Mouse (Mus musculus): Measurements from ENCODE around the gene Flrt1. TPM values are rescaled to one million over a fixed set of nuclear protein-coding genes. Genes with fewer than 3 reads are reported as not detected.
"Not testable (repeated sequence)": the region's sequence is repeated elsewhere in the genome, so short reads cannot be mapped to it uniquely, and the experiment has no call there.

Gene Flrt1
- polyA plus RNA-seq, 1 experiment, result 0.51 TPM

DNA sequence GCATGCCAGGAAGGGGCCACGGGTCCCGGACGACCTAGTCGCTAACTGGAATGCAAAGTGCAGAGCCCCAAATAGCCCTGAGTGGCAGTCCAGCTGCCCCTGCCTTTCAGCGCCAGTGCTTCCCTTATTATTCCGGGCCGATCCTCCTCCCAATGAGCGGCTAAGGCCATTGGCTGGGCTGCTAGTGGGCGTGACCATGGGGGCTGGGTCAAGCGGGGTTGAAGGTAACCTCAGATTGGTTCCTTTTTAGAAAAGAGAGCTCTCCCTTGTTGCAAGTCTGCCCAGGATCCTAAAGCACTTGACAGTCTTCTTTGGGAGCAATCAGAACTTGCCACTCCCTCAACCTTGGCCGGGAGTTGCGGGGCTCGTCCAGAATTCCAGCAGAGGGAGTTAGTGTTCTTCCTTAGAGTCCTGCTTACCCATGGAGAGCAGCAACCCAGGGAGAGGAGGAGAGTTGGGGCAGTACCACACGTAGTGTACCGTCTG, 47.8 kb downstream of the Flrt1 start:
- Histone ChIP-seq H3K9me3 (replicated peaks; ENCODE audit: control insufficient read depth, insufficient read depth, low read length, poor library complexity, severe bottlenecking) (no peaks in the 10 kb centered on the region), H3K4me1 (ENCODE audit: control insufficient read depth, insufficient read depth, low read length) (peaks cover 7% of the 10 kb centered on the region), H3K36me3 (ENCODE audit: control insufficient read depth, insufficient read depth, low read length, poor library complexity, severe bottlenecking) (no peaks in the 10 kb centered on the region), H3K4me3 (ENCODE audit: low read depth, low read length) (peak overlapping the region; percentile 72), H3K27ac (ENCODE audit: insufficient read depth, low read length) (peak overlapping the region; percentile 51), H3K9ac (ENCODE audit: low read depth, poor library complexity, severe bottlenecking) (peak overlapping the region; percentile 76), H3K27me3 (ENCODE audit: control insufficient read depth, insufficient read depth, low read length, poor library complexity, severe bottlenecking) (no peaks in the 10 kb centered on the region)
- no peak for TF ChIP-seq EP300 (IDR thresholded peaks at IDR 0.05; ENCODE audit: insufficient read depth, low read depth, low read length)
- TF ChIP-seq POLR2A (IDR thresholded peaks at IDR 0.05; ENCODE audit: insufficient read depth, low read length), result peak; percentile 95
- peak; percentile 64 for TF ChIP-seq CTCF (IDR thresholded peaks at IDR 0.05; ENCODE audit: low read depth, low read length)

DNA sequence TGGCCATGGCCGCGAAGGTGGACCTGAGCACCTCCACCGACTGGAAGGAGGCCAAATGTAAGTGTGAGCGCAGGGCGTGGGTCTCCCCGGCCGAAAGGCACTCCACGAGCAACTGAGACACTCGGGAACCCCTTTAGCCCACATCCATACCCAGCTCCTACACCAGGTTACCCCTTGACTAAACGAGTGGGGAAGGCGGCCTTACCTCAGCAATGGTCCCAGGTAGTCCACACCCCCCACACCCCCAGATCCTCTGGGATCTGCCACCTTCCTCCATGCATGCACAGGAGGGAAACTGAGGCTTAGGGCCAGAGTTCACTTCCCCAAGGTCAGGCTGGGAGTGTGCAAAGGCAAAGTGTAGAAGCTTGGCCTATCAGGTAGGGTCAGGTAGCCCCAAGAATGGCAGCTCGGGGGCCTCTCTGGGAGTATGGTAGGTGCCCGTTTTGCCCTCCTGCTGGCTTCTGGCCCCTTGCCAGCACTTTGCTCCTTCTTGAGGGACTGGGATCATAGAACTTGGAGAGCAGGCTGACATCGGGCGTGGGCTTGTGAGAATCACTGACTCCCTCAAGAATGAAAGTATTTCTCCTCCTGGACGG, 48.3 kb downstream of the Flrt1 start:
- Histone ChIP-seq H3K4me1 (ENCODE audit: control insufficient read depth, insufficient read depth, low read length) (peaks cover 7% of the 10 kb centered on the region), H3K27ac (ENCODE audit: insufficient read depth, low read length) (no peak overlapping the region), H3K27me3 (ENCODE audit: control insufficient read depth, insufficient read depth, low read length, poor library complexity, severe bottlenecking) (no peaks in the 10 kb centered on the region), H3K4me3 (ENCODE audit: low read depth, low read length) (peak overlapping the region; percentile 72), H3K9me3 (replicated peaks; ENCODE audit: control insufficient read depth, insufficient read depth, low read length, poor library complexity, severe bottlenecking) (no peaks in the 10 kb centered on the region), H3K36me3 (ENCODE audit: control insufficient read depth, insufficient read depth, low read length, poor library complexity, severe bottlenecking) (no peaks in the 10 kb centered on the region), H3K9ac (ENCODE audit: low read depth, poor library complexity, severe bottlenecking) (peak overlapping the region; percentile 76)
- TF ChIP-seq EP300 (IDR thresholded peaks at IDR 0.05; ENCODE audit: insufficient read depth, low read depth, low read length), result no peak
- no peak for TF ChIP-seq CTCF (IDR thresholded peaks at IDR 0.05; ENCODE audit: low read depth, low read length)
- no peak for TF ChIP-seq POLR2A (IDR thresholded peaks at IDR 0.05; ENCODE audit: insufficient read depth, low read length)

DNA sequence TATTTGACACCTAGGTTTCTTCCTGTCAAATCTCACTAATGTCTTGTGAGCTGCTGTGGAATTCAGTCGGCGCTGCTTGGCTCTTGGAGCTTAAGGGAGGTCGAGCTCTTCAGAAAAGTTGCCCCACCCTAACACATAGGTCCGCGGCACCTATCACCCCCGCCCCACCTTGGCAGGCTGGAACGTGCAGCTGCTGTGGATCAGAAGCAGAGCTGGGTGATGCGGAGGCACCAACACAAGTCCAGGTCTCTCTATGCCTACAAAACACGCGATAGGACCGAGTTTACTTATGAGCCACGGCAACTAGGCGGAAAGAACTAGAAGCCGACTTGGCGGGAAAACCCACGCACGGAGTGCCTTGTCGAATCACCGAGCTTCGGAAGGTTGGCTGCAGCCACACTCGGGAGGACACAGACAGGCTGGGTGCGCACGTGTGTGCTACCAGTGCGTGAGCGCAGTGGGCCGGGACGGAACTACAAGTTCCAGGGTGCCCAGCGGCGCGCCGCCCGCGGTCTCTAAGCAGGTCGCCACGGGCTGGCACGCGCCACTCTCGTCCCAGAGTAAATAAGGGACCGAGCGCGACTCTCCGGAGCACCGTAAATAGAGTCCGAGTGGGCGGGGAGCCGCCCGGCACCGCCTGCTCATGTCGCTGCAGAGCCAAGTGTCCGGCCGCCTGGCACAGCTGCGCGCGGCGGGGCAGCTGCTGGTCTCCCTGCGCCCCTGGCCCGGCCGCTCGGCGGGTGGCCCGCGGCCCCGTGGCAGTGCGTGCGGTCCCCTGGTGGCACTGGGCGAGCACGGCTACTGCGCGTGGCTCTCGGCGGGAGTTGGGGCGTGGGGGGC, 49.1 kb downstream of the Flrt1 start, which contains the start of gene Macrod1:
Macrod1 (plus strand) TSS at position 563 of the 840 bp plus-strand sequence.
- no peaks in the 10 kb centered on the region for H3K36me3 ChIP-seq (ENCODE audit: control insufficient read depth, insufficient read depth, low read length, poor library complexity, severe bottlenecking)
- H3K4me1 ChIP-seq (ENCODE audit: control insufficient read depth, insufficient read depth, low read length), result peaks cover 7% of the 10 kb centered on the region
- H3K4me3 ChIP-seq (ENCODE audit: low read depth, low read length), result peak within 1 kb of the TSS; percentile 72
- no peak for TF ChIP-seq POLR2A (IDR thresholded peaks at IDR 0.05; ENCODE audit: insufficient read depth, low read length)
- no peak for TF ChIP-seq EP300 (IDR thresholded peaks at IDR 0.05; ENCODE audit: insufficient read depth, low read depth, low read length)
- no peak for TF ChIP-seq CTCF (IDR thresholded peaks at IDR 0.05; ENCODE audit: low read depth, low read length)
- H3K27me3 ChIP-seq (ENCODE audit: control insufficient read depth, insufficient read depth, low read length, poor library complexity, severe bottlenecking), result no peaks in the 10 kb centered on the region
- no peak within 1 kb of the TSS for H3K27ac ChIP-seq (ENCODE audit: insufficient read depth, low read length)
- H3K9ac ChIP-seq (ENCODE audit: low read depth, poor library complexity, severe bottlenecking), result peak within 1 kb of the TSS; percentile 76
- H3K9me3 ChIP-seq (replicated peaks; ENCODE audit: control insufficient read depth, insufficient read depth, low read length, poor library complexity, severe bottlenecking), result no peaks in the 10 kb centered on the region

DNA sequence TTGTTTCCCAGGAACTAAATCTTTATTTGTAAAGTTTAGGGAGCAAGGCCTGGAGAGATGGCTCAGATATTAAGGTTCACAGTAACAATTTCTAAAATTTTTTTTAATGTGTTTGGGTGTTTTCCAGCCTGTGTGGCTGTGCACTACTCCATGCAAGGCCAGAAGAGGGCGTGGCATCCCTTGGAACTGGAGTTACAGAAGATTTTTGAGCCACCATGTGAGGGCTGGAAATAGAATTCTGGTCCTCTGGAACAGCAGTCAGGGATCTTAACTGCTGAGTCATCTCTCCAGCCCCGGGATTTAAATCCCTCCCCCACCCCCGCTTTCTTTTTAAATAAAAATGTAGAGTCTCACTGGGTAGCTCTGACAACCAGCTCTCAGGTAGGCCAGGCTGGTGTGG, 50.4 kb downstream of the Flrt1 start:
- no peaks in the 10 kb centered on the region for H3K9me3 ChIP-seq (replicated peaks; ENCODE audit: control insufficient read depth, insufficient read depth, low read length, poor library complexity, severe bottlenecking)
- H3K36me3 ChIP-seq (ENCODE audit: control insufficient read depth, insufficient read depth, low read length, poor library complexity, severe bottlenecking), result no peaks in the 10 kb centered on the region
- H3K27me3 ChIP-seq (ENCODE audit: control insufficient read depth, insufficient read depth, low read length, poor library complexity, severe bottlenecking), result no peaks in the 10 kb centered on the region
- TF ChIP-seq EP300 (IDR thresholded peaks at IDR 0.05; ENCODE audit: insufficient read depth, low read depth, low read length) (no peak), POLR2A (IDR thresholded peaks at IDR 0.05; ENCODE audit: insufficient read depth, low read length) (no peak), CTCF (IDR thresholded peaks at IDR 0.05; ENCODE audit: low read depth, low read length) (peak; percentile 41)
- peaks cover 7% of the 10 kb centered on the region for H3K4me1 ChIP-seq (ENCODE audit: control insufficient read depth, insufficient read depth, low read length)
- peak overlapping the region; percentile 51 for H3K27ac ChIP-seq (ENCODE audit: insufficient read depth, low read length)
- no peak overlapping the region for H3K4me3 ChIP-seq (ENCODE audit: low read depth, low read length)
- H3K9ac ChIP-seq (ENCODE audit: low read depth, poor library complexity, severe bottlenecking), result no peak overlapping the region

DNA sequence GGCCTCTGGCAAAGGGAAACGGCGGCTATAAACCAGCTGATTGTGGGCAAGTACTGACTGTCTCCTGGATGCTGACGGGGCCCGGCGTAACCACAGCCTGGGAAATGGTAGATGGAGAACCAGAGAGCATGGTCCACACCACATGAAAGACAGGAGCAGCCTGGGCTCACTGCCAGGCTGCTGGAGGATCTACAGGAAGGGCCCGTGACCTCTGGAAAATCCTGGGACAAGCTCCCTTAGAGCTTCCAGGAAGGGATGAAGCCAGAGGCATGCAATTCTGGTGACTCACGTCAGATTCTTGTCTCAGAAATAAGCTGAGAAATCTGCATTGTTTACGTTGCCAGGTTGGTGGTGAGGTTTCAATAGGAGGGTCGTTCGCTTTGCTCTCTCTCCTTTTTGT, 50.8 kb downstream of the Flrt1 start:
- Histone ChIP-seq H3K4me1 (ENCODE audit: control insufficient read depth, insufficient read depth, low read length) (peaks cover 7% of the 10 kb centered on the region), H3K9me3 (replicated peaks; ENCODE audit: control insufficient read depth, insufficient read depth, low read length, poor library complexity, severe bottlenecking) (no peaks in the 10 kb centered on the region), H3K36me3 (ENCODE audit: control insufficient read depth, insufficient read depth, low read length, poor library complexity, severe bottlenecking) (no peaks in the 10 kb centered on the region), H3K4me3 (ENCODE audit: low read depth, low read length) (no peak overlapping the region), H3K27me3 (ENCODE audit: control insufficient read depth, insufficient read depth, low read length, poor library complexity, severe bottlenecking) (no peaks in the 10 kb centered on the region), H3K9ac (ENCODE audit: low read depth, poor library complexity, severe bottlenecking) (peak overlapping the region; percentile 33), H3K27ac (ENCODE audit: insufficient read depth, low read length) (peak overlapping the region; percentile 51)
- TF ChIP-seq CTCF (IDR thresholded peaks at IDR 0.05; ENCODE audit: low read depth, low read length) (no peak), EP300 (IDR thresholded peaks at IDR 0.05; ENCODE audit: insufficient read depth, low read depth, low read length) (no peak)

DNA sequence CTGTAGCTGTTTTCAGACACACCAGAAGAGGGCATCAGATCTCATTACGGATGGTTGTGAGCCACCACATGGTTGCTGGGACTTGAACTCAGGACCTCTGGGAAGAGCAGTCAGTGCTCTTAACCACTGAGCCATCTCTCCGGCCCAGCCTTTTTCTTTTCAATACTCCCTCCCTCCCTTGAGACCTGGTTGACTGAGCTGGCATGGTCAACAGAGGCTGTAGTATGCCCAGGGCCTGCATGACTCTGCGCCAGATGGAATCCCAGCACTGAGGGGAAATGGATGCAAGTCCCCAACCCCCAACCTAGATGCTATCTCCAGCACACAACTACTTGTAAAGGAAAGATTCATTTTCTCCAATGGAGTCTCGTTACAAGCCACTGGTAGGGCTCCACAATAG, 52.1 kb downstream of the Flrt1 start:
- not testable (repeated sequence) for H3K27me3 ChIP-seq (ENCODE audit: control insufficient read depth, insufficient read depth, low read length, poor library complexity, severe bottlenecking); H3K9me3 ChIP-seq (replicated peaks; ENCODE audit: control insufficient read depth, insufficient read depth, low read length, poor library complexity, severe bottlenecking); H3K36me3 ChIP-seq (ENCODE audit: control insufficient read depth, insufficient read depth, low read length, poor library complexity, severe bottlenecking); H3K27ac ChIP-seq (ENCODE audit: insufficient read depth, low read length); H3K4me3 ChIP-seq (ENCODE audit: low read depth, low read length); H3K4me1 ChIP-seq (ENCODE audit: control insufficient read depth, insufficient read depth, low read length); H3K9ac ChIP-seq (ENCODE audit: low read depth, poor library complexity, severe bottlenecking)

Measured in ES-Bruce4 (cell line).